Mouse (Mus musculus) cortical plate, adult 2 months (tissue): Measurements from ENCODE around the gene Cadm2. TPM values are rescaled to one million over a fixed set of nuclear protein-coding genes. Genes with fewer than 3 reads are reported as not detected.
A peak's percentile ranks its signal among the peaks of the same experiment; 100 is the strongest.

Experiments used
- H3K27ac ChIP-seq: fragments of 200-500 bp; 2 replicates; pipeline ENCODE4 v1.5.1; 2012; ENCODE audit warnings: low read length, control low read depth, inconsistent platforms; ENCODE audit not compliant: insufficient read depth
- H3K4me1 ChIP-seq: fragments of 200-500 bp; 2 replicates; pipeline ENCODE4 v1.6.1; 2011; ENCODE audit warnings: low read length; ENCODE audit not compliant: control insufficient read depth, insufficient read depth
- H3K4me3 ChIP-seq: fragments of 200-500 bp; 2 replicates; pipeline ENCODE4 v1.5.1; 2011; ENCODE audit warnings: mild to moderate bottlenecking, low read length, control low read depth; ENCODE audit not compliant: insufficient read depth
- CTCF ChIP-seq: fragments of 200-500 bp; IDR thresholded peaks from 2 replicates; pipeline ENCODE4 v1.5.1; 2011; ENCODE audit warnings: mild to moderate bottlenecking, control low read depth, low read length; ENCODE audit not compliant: insufficient read depth; ENCODE audit errors: extremely low read depth
- POLR2A ChIP-seq: fragments of 200-500 bp; IDR thresholded peaks from 2 replicates; pipeline ENCODE4 v1.6.1; 2011; ENCODE audit warnings: mild to moderate bottlenecking, low read length, control low read depth; ENCODE audit not compliant: insufficient read depth; ENCODE audit errors: extremely low read depth
- polyA plus RNA-seq: library from polyadenylated mRNA; depleted of rRNA; stranded (reverse); fragments of >200 nt; gene quantifications from 2 replicates; pipeline ENCODE4 v1.2.3, GENCODE M21; 2012

The Cadm2 gene
- polyA plus RNA-seq, 1 experiment = 72.3 TPM

GRCm38 (mm10) chr16:67347561-67347960, 273.1 kb downstream of the Cadm2 start:
- TF ChIP-seq POLR2A (no peak), CTCF (no peak)
- H3K4me3 ChIP-seq = no peak overlapping the region
- no peak overlapping the region for H3K27ac ChIP-seq
- H3K4me1 ChIP-seq = peaks cover 3% of the 10 kb centered on the region; the same call in 1 of the 2 replicates

- H3K4me3 ChIP-seq = no peak overlapping the region
- H3K27ac ChIP-seq = no peak overlapping the region
- peaks cover 3% of the 10 kb centered on the region; the same call in 1 of the 2 replicates for H3K4me1 ChIP-seq
- TF ChIP-seq CTCF (no peak), POLR2A (no peak)
Observed at GRCm38 (mm10) chr16:67346621-67347290, 274.0 kb downstream of the Cadm2 start.

GRCm38 (mm10) chr16:67344194-67344593, 276.5 kb downstream of the Cadm2 start:
- TF ChIP-seq POLR2A (no peak), CTCF (no peak)
- Histone ChIP-seq H3K4me1 (peaks cover 3% of the 10 kb centered on the region; the same call in 1 of the 2 replicates), H3K27ac (no peak overlapping the region; the same call in 1 of the 2 replicates), H3K4me3 (no peak overlapping the region)

GRCm38 (mm10) chr16:67311033-67311432, 309.7 kb downstream of the Cadm2 start:
- Histone ChIP-seq H3K27ac (peak overlapping the region; percentile 46; the same call in 1 of the 2 replicates), H3K4me3 (no peak overlapping the region), H3K4me1 (peaks cover 3% of the 10 kb centered on the region; the same call in 1 of the 2 replicates)
- TF ChIP-seq POLR2A (no peak), CTCF (no peak)

GRCm38 (mm10) chr16:67284664-67285063, 336.0 kb downstream of the Cadm2 start:
- Histone ChIP-seq H3K4me1 (no peaks in the 10 kb centered on the region), H3K27ac (no peak overlapping the region), H3K4me3 (no peak overlapping the region)
- no peak for TF ChIP-seq CTCF
- TF ChIP-seq POLR2A = no peak

GRCm38 (mm10) chr16:67243598-67243997, 377.1 kb downstream of the Cadm2 start:
- TF ChIP-seq POLR2A = no peak
- TF ChIP-seq CTCF = no peak
- H3K4me3 ChIP-seq = no peak overlapping the region
- no peak overlapping the region for H3K27ac ChIP-seq
- H3K4me1 ChIP-seq = no peaks in the 10 kb centered on the region

GRCm38 (mm10) chr16:67234862-67235261, 385.8 kb downstream of the Cadm2 start:
- Histone ChIP-seq H3K27ac (no peak overlapping the region), H3K4me3 (no peak overlapping the region), H3K4me1 (no peaks in the 10 kb centered on the region)
- TF ChIP-seq POLR2A (no peak), CTCF (no peak)

GRCm38 (mm10) chr16:67226696-67227095, 394.0 kb downstream of the Cadm2 start:
- TF ChIP-seq POLR2A (no peak), CTCF (no peak)
- H3K27ac ChIP-seq = no peak overlapping the region
- no peak overlapping the region for H3K4me3 ChIP-seq
- no peaks in the 10 kb centered on the region for H3K4me1 ChIP-seq

- no peak overlapping the region for H3K27ac ChIP-seq
- TF ChIP-seq CTCF (no peak), POLR2A (no peak)
- no peak overlapping the region for H3K4me3 ChIP-seq
- no peaks in the 10 kb centered on the region for H3K4me1 ChIP-seq
Observed at GRCm38 (mm10) chr16:67203329-67203728, 417.4 kb downstream of the Cadm2 start.

GRCm38 (mm10) chr16:67192852-67193415, 427.8 kb downstream of the Cadm2 start:
- no peak overlapping the region for H3K4me3 ChIP-seq
- H3K4me1 ChIP-seq = no peaks in the 10 kb centered on the region
- H3K27ac ChIP-seq = no peak overlapping the region
- no peak for TF ChIP-seq CTCF
- TF ChIP-seq POLR2A = no peak

GRCm38 (mm10) chr16:67192395-67192794, 428.3 kb downstream of the Cadm2 start:
- no peak for TF ChIP-seq CTCF
- TF ChIP-seq POLR2A = no peak

More at GRCm38 (mm10) chr16:67192395-67192794, 428.3 kb downstream of the Cadm2 start:
- H3K4me3 ChIP-seq = no peak overlapping the region
- no peak overlapping the region for H3K27ac ChIP-seq
- H3K4me1 ChIP-seq = no peaks in the 10 kb centered on the region
